Mouse (Mus musculus) ZHBTc4 (cell line): ENCODE measurements around the gene Gm8220.
"Not testable (repeated sequence)": the region's sequence is repeated elsewhere in the genome, so short reads cannot be mapped to it uniquely, and the experiment has no call there.

Source experiments
- DNase-seq: peaks from one replicate; pipeline ENCODE4 v3.0.0-alpha.2; 2011; ENCODE audit warnings: low read depth, low spot score

Gene Gm8220

GRCm38 (mm10) chr14:44285280-44285679 is at the start of gene Gm8220:
Gm8220 (plus strand) TSS chr14:44285580.
- not testable (repeated sequence) for DNase-seq

DNA sequence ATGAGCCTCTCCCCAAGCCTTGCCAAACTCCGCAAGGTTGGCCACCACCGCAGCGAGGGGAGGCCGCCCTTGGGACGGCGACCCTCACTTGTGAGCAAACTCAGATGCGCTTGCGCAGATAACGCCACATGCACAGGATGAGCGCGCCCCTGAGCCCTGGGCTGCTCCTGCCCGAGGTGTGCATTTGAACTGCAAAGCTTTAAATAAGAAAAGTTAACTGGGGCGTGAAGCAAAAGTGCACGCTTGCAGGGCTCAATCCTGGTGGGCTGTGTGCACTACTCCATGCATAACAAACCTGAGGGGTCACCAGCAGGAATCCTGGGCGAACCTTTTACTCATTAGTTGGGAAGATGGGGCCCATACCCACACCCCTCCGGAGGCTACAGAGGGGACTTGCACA is 37.3 kb upstream of the Gm8220 start:
- DNase-seq = peak; percentile 2

GRCm38 (mm10) chr14:44312049-44312448 is 26.7 kb downstream of the Gm8220 start:
- not testable (repeated sequence) for DNase-seq

DNA sequence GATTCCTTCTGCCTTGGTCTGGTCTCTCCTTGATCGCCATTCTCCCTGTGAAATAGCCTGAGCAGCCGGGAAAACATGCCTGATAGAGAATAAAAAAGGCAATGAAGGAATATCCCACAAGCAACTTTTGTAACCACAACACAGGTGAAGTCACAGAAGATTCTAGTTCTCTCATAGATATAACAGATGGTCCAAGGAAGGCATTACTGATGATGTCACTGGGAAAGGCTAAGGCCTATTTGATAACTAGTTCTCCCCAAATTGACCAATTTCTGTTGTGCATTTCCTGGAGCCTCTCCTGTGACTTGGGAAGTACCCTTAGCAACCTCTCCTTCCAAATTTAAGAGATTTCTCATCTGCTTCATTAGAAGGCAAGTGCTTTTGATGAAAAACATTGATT is 53.1 kb downstream of the Gm8220 start, which contains the start of gene Gm5930:
Gene Gm5930, minus strand, starts transcription at position 101 of the 400 bp plus-strand sequence.
- not testable (repeated sequence) for DNase-seq
